Mouse (Mus musculus): ENCODE data around the gene Tnfsf13b.

Tnfsf13b gene

GRCm38 (mm10) chr8:10006156-10006985 lies at the start of gene Tnfsf13b:
TSS of gene Tnfsf13b (plus strand) at chr8:10006467.
- DNase-seq (ENCODE audit: inconsistent age in 2 of 2, low spot score in 1 of 2), result peak; percentile 19 to 81

- DNase-seq (ENCODE audit: inconsistent age in 2 of 2, low spot score in 1 of 2), result no peak
Measured at GRCm38 (mm10) chr8:9958338-9958737, 47.9 kb upstream of the Tnfsf13b start.

- DNase-seq (ENCODE audit: inconsistent age in 2 of 2, low spot score in 1 of 2), result peak; percentile 48 to 78
Measured at GRCm38 (mm10) chr8:9959919-9960318, 46.3 kb upstream of the Tnfsf13b start.

- DNase-seq (ENCODE audit: inconsistent age in 2 of 2, low spot score in 1 of 2), result no peak
Measured at GRCm38 (mm10) chr8:9971866-9972265, 34.4 kb upstream of the Tnfsf13b start.

DNA sequence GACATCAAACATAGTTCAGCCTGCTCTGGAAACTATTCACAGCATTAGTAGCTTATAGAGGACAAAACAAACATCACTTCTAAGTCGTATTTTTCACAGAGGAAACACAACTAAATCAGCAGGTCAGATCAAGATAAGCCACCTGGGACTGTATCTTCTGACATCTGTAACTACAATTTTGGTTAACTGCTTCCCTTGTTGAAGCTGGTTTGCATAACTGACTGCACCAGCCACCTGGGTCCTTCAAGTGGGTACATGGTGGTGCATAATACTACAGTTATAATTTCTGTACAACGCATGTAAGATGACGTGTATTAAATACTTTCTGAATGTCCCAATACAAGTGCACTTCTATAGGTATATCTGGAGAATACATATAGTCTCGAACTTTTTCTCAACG lies 31.0 kb upstream of the Tnfsf13b start:
- DNase-seq (ENCODE audit: inconsistent age in 2 of 2, low spot score in 1 of 2), result no peak

DNA sequence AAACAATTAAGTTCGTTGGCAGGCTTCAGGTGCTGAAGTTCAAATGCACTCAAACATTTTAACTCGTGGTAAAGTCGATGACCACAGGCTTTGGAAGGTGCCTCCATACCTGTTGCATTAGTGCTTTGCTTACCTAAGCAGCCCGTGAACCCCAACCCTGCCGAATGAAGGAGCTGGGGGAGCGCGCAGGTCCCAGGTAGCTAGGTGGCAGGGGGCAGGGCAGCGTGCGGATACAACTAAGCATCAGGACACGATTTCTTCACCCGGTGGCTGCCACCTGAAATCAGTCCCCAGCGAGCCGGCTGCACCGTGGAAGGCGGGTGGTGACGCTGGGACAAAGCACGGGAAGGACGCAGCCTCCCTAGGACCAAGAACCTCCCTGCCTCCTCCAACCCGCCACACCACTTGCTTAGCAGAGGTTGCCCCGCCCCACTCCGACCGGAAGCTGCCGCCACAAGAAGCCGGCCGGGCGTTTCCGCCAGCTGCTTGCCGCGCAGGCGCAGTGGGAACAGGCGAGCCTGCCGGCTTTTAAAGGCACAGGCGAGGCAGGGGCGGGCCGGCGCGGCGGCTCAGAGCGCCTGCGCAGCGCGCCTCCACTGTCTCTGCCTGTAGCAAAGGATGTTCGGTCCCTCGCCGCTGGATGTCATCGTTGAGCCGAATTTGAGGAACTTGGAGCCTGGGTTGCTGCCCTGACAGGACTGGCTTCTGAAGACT lies 30.2 kb upstream of the Tnfsf13b start:
- peak; percentile 99 for DNase-seq (ENCODE audit: inconsistent age in 2 of 2, low spot score in 1 of 2)

- DNase-seq (ENCODE audit: inconsistent age in 2 of 2, low spot score in 1 of 2), result peak in 1 of 2 experiments; percentile 28
Measured at GRCm38 (mm10) chr8:9977016-9977415, 29.3 kb upstream of the Tnfsf13b start.

DNA sequence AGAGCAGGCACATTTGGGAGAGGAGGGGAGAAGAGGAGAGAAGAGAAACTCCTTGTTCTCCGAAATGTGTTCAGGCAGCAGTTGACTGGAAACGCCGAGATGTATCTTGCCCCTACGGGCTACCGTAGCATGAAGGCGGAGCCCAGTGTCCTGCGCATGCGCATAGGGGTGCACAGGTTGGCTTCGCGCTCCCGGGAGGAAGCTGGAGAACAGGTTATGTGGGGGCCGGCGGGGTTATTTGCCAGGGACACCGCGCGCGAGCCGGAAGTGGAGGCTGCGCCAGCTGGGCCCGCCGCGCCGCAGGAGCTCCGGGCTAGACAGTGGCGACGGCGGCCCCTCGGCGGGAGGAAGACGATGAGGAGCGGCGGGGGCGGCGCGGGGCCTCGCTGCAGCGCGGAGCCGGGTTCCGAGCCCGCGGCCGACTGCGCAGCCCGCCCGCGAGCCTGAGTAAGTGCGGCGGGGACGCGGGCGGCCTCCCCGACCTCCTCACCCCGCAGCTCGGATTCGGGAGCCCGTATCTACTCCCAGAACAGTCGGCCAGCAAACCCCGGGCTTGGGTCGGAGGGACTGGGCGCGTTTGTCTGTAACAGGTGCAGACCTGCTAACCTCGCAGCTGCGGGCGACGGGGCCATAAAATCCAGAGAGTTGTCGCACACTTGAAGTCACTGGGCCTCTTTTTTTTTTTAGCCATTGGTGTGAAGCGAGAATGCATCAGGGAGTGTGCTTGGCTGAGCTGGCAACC lies 28.5 kb upstream of the Tnfsf13b start, which contains the start of the genes Lig4 and Abhd13:
Lig4 (minus strand) TSS at position 114 of the 742 bp plus-strand sequence.
Abhd13 (plus strand) TSS at position 135 of the 742 bp plus-strand sequence.
- peak; percentile 99 to 100 for DNase-seq (ENCODE audit: inconsistent age in 2 of 2, low spot score in 1 of 2)

GRCm38 (mm10) chr8:9978475-9979230 lies 27.6 kb upstream of the Tnfsf13b start:
- DNase-seq (ENCODE audit: inconsistent age in 2 of 2, low spot score in 1 of 2), result peak; percentile 15 to 61

- no peak for DNase-seq (ENCODE audit: inconsistent age in 2 of 2, low spot score in 1 of 2)
Measured at GRCm38 (mm10) chr8:9979746-9980145, 26.5 kb upstream of the Tnfsf13b start.

DNA sequence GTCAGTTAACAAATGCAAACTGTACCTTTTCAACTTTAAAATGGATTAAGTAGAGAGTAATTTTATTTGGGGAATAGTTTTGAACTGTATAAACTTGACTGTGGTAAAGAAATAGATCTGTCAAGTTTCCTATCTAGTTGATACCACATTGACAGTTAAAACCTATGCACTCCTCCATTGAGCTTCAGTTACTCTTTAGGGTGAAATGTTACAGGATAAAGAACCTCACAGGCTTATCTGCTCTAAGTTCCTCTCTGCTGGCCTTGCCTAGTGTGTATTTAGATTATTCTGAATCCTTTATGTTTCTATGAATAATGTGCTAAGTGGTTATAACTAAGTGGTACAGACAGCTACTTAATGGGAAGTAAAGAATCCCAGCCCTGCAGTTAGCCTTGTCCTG lies 26.1 kb upstream of the Tnfsf13b start:
- no peak for DNase-seq (ENCODE audit: inconsistent age in 2 of 2, low spot score in 1 of 2)

GRCm38 (mm10) chr8:10004115-10004514 lies 2.2 kb upstream of the Tnfsf13b start:
- no peak for DNase-seq (ENCODE audit: inconsistent age in 2 of 2, low spot score in 1 of 2)

- DNase-seq (ENCODE audit: inconsistent age in 2 of 2, low spot score in 1 of 2), result peak in 1 of 2 experiments; percentile 50
Measured at GRCm38 (mm10) chr8:10006986-10007659, 856 bp downstream of the Tnfsf13b start.

- no peak for DNase-seq (ENCODE audit: inconsistent age in 2 of 2, low spot score in 1 of 2)
Measured at GRCm38 (mm10) chr8:10007660-10008028, 1.4 kb downstream of the Tnfsf13b start.

DNA sequence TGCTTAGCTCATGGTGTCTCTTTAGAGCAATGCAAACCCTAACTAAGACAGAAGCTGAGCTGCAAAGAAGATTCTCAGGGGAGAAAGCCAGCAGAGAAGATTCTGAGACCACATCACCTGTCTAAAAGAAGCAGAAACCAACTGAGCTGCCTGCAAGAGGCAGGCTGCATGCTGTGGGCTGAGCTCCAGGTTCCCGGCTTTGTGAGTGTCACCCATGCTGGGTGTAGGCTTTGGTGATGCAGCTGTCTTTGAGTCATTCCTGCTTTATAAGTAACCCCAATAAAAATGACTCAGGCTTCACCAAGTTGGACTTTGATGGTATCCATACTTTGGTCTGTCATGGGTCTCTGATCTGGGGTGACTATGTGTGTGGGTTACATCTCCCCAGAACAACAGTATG lies 10.0 kb downstream of the Tnfsf13b start:
- no peak for DNase-seq (ENCODE audit: inconsistent age in 2 of 2, low spot score in 1 of 2)

- DNase-seq (ENCODE audit: inconsistent age in 2 of 2, low spot score in 1 of 2), result peak in 1 of 2 experiments; percentile 33
Measured at GRCm38 (mm10) chr8:10017231-10017630, 11.0 kb downstream of the Tnfsf13b start.

DNA sequence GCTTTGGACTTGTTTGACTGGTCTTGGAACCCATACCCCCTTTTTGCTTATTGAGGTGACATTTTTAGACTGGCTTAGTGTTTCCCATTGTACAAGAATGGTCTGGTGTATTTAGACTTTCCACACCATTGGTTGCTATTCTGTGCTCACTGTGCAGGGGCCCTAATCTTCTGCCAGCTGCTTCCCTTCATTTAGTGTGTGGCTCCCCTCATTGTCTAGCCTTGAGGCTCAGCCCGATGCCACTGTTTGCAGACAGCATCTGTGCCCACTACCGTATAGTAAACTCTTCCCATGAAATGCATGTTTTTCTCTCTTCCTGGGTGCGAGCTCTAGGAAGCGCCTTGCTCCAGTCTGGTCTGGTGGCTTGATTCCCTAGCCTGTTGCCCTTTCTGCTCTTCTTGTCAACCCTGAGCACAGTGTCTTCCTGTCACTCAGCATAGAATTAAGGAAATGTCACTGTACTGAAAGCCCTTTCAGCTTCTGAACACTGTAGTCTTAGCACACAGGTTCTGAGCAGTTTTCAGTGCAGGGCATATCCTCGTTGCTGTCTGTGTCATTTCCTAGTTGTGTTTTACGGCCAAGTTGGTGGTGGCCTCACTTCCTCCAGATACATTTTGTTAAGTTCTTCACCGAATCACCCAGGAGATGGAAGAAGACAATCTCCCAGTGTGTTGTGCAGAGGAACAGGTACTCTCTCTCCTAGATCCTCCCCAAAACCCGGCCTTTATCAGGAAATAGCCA lies 24.2 kb downstream of the Tnfsf13b start:
- no peak for DNase-seq (ENCODE audit: inconsistent age in 2 of 2, low spot score in 1 of 2)

DNA sequence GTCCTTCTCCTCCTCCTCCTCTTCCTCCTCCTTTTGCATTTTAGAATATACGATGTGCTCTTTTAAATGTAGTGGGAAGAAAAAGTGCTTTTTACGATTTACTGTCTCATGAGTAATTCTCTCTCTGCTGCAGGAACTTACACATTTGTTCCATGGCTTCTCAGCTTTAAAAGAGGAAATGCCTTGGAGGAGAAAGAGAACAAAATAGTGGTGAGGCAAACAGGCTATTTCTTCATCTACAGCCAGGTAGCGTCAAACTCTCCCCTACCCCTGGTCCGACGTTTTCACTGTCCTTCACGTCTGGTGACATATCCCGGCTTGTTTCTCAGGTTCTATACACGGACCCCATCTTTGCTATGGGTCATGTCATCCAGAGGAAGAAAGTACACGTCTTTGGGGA lies 24.9 kb downstream of the Tnfsf13b start:
- no peak for DNase-seq (ENCODE audit: inconsistent age in 2 of 2, low spot score in 1 of 2)

GRCm38 (mm10) chr8:10040866-10041265 lies 34.6 kb downstream of the Tnfsf13b start:
- no peak for DNase-seq (ENCODE audit: inconsistent age in 2 of 2, low spot score in 1 of 2)
